Mouse (Mus musculus) MEL-GATA-1-ER (cell line): ENCODE results near the gene Obsl1.

Source experiments
- DNase-seq: peaks from one replicate; pipeline ENCODE4 v3.0.0-alpha.2; 2012; ENCODE audit warnings: low read depth; ENCODE audit errors: extremely low read depth

Gene Obsl1

GRCm38 (mm10) chr1:75456746-75457564 is 49.3 kb downstream of the Obsl1 start:
- no peak for DNase-seq

DNA sequence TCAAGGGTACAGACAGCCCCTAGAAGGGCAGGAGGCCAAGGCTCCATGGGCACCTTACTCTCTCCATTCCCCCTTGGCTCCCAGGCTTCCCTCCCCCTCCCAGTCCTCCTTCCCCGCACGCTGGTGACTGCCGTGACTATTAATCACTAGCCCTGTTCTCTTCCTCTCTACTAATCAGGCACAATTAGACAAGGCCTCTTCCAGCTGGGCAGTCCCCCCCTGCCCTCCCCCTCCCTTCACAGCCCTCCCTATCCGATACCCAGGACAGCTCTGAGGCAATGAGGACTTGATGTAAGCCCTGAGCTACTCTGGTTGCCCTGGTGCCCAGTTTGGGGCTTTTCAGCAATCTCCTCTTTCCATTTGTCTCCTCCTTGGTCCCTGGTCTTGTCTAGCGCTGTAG is 50.3 kb downstream of the Obsl1 start:
- DNase-seq, result no peak

- DNase-seq, result no peak
Measured at GRCm38 (mm10) chr1:75455433-75455832, 50.8 kb downstream of the Obsl1 start.

GRCm38 (mm10) chr1:75451900-75452299 is 54.4 kb downstream of the Obsl1 start:
- DNase-seq, result no peak

DNA sequence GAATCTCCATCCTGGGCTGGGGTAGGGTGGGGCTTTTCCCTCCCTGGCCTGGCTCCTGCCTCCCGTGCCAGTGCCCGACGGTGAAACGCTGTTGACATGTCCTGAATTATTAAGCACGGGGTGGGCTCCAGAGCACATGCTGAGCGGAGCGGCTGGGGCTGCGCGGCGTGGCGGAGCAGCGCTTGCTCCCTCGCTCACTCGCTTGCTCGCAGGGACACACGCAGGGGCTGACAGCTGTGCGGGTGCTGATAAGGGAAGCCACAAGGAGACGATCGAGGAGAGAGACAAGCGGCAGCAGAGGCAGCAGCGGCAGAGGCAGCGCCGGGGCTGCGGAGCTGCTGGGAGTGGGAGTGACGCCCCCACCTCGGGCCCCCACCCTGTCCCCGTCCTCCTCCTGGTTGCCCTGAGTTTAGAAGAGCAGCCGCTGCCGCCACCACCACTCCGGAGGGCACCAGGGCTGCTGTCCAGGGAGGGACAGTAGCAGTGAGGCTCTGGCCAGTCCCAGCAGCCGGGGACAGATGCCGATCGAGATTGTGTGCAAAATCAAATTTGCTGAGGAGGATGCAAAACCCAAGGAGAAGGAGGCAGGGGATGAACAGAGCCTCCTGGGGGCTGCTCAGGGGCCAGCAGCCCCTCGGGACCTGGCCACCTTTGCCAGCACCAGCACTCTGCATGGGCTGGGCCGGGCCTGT is 55.8 kb downstream of the Obsl1 start, which contains the start of gene Asic4:
Asic4 (plus strand) TSS at position 123 of the 692 bp plus-strand sequence.
- DNase-seq, result peak; percentile 59

- no peak for DNase-seq
Measured at GRCm38 (mm10) chr1:75449377-75450135, 56.7 kb downstream of the Obsl1 start.

- DNase-seq, result no peak
Measured at GRCm38 (mm10) chr1:75448937-75449336, 57.3 kb downstream of the Obsl1 start.

GRCm38 (mm10) chr1:75448052-75448431 is 58.2 kb downstream of the Obsl1 start:
- no peak for DNase-seq

GRCm38 (mm10) chr1:75447265-75448051 is 58.8 kb downstream of the Obsl1 start:
- no peak for DNase-seq

- no peak for DNase-seq
Measured at GRCm38 (mm10) chr1:75446656-75447055, 59.6 kb downstream of the Obsl1 start.

DNA sequence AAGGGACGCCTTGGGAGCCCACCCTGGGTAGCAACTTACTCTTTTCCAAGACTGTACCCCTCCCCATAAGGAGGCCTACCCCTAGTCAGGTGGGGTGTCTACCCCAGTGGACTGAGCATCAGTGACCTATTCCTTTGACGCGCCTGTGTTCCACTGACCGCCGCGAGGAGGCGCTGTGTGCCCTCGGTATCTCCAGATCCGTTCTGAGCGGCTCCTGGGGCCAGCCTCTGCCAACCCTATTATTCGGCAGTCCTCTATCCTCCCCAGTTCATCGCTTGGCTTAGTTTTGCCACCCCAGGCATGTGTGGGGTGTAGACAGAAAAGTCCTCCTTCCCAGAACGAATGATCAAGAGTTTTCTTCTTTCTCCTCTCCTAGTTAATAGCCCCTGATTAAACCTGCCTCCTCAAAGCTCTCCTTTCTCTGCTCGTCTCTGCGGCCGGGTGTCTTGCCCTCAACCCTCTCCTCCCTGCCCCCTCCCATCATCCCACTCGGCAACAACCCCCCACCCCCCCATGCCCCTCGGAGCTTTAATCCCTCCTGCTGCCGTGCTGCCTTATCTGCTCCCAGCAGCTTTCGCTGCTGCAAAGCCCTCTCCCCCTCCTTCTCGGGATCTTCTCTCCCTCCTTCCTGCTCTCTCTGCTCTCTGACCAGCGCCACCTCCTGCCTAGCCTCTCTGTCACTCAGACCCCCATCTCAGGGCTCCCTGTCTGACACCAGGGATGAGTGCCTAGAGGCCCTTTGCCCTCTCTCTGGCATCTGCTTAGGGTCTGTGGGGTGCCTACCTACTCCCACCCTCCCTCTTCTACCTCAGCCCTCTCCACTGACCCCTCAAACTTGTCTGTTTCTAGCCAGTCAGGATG is 60.3 kb downstream of the Obsl1 start:
- DNase-seq, result peak; percentile 81

DNA sequence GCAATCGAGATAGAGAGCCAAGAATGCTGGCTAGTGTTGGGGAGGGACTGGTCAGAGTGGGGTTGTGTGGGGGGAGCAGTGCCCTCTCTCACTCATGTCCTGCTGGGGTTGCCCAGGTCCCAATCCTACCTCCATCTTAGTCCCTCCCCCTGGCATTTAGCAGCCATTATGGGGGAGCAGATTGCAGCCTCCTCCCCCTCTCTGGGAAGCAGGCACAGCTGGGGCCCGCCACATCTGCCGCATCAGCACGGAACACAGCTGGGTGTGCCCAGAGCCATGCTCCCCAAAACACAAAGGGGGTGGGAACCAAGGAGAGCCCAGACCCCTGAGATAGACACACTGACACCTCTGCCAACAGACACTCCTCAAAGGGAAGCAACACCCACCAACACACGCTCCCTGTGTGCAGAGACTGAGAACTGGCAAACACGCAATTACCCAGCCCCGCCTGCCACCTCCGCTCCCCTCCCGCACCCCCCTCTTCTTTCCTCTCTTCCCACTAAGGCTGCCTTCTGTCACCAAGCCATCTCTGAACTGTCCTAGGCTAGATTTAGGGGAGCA is 61.0 kb downstream of the Obsl1 start:
- no peak for DNase-seq

DNA sequence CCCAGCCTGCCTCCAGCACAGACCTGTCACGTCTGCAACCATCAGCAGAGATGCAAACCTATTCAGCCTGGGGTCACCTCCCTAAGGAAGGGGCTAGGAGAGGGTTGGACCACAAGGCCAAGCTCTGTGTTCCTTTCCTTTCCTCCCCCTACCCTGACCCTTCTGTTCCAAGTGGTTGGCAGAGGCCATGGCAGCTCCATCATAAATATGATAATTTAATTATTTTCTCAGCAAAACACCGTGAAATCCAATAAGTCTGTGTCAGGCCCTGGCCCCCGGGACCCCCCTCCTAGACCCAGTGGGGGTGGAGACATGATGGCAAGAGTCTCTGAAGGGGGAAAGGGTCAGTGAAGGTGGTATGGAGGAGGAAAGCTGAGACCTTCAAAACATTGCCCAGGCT is 62.0 kb downstream of the Obsl1 start:
- DNase-seq, result no peak

DNA sequence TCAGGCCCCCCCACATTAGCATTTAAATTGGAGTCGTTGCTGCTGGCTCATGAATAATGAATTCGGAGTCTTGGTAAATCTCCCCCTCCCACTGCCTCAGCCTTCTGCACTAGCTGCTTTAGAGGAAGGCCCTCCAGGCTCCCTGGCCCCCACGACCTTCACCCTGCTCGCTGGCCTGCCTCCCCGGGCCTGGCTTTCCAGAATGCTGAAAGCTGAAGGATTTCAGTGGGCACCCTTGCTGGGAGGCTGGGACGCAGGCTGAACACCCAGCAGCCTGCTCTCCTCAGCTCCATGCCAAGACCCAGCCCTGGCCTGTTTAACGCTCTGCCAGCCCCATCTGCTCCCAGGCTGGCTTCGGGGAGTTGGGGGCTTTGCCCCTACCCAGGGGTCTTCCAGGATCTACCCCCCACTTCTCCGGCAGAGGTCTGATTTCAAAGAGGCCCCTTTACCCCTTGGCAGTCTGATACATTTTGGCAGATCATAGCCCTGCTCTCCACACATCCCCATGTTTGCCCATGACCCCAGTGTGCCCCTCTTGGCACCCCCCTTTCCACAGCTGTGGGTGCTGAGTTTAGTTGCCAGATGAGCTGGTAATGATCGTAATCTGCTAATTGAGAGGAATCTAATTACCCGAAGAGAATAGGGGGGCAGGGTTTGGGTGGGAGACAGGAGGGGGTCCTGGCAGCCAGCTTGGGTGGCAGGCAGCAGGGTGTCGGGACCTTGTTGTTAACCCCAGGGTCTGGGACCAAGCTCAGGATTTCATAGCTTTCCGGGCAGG is 62.8 kb downstream of the Obsl1 start:
- DNase-seq, result no peak

GRCm38 (mm10) chr1:75442811-75443210 is 63.4 kb downstream of the Obsl1 start:
- no peak for DNase-seq

DNA sequence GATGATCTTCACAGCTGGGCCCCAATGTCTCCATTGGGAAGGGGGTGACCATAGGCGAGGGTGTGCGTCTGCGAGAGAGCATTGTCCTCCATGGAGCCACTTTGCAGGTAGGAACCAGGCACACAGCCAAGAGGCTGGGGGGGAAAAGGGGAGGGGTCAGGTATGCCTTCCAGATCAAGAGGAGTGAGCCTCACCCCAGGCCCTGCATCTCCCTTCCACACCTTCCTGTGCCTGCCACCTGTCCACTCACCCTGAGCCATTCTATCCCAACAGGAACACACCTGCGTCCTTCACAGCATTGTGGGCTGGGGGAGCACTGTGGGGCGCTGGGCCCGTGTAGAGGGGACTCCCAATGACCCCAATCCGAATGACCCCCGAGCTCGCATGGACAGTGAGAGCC is 64.1 kb downstream of the Obsl1 start:
- DNase-seq, result no peak

DNA sequence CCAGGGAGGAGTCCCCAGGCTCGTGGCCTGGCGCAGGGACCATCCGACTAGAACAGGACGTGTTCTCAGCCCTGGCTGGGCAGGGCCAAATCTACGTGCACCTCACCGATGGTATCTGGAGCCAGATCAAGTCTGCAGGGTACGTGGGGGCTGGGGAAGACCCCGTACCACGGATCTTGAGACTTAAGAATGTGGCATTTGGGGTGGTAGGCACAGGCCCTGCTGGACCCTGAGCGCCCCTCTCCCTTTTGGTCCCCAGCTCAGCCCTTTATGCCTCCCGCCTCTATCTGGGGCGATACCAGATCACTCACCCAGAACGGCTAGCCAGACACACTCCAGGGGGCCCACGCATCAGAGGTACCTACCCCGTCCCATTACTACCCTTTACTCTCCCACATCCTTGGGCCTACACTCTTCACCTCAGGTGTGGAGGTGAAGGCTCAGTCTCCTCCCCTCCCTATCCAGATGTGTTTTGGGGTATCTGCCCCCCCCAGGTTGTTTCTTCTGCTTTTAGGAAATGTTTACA is 64.7 kb downstream of the Obsl1 start:
- DNase-seq, result no peak

DNA sequence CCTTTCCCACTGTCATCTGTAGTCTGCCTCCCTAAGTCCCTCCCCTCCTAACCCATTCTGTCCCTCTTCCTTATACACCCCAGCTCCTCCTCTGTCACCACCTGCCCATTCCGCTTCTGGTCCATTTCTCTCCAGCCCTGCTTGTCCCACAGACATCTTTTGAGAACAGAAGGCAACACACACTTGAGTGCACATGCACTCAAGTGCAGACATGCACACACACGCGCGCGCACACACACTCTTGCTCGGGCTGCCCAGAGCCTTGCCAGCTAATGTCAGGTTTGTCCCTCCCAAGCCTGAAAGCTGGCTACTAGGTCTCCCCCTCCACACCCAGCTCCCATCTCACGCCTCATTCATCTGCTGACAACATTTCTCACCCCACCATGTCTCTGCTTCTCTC is 65.6 kb downstream of the Obsl1 start:
- DNase-seq, result no peak

DNA sequence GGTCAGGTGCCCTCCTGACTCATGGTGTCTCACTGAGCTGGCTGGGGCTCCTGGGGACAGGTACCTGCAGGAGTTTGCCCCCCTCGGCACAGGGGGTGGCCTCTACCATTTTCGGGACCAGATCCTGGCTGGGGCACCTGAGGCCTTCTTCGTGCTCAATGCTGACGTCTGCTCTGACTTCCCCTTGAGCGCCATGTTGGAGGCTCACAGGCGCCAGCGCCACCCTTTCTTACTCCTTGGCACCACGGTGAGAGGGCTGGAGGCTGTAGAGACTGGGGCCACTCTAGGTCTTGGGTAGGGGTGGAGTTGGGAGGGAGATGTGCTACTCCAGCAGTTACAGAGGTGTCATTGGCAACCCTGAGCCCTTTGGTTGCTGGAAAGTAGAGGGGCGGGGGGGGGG is 67.5 kb downstream of the Obsl1 start:
- no peak for DNase-seq
